Mouse (Mus musculus) cerebellum, postnatal 4 days (tissue): ENCODE results near the gene Vav1.
"Not testable (repeated sequence)": the region's sequence is repeated elsewhere in the genome, so short reads cannot be mapped to it uniquely, and the experiment has no call there.

Experiments
- DNase-seq, 2 experiments: peaks; one replicate each; pipeline ENCODE4 v3.0.0; 2022; ENCODE audit warnings: low spot score in 2 of 2, mixed read lengths in 1 of 2

The Vav1 gene

GRCm38 (mm10) chr17:57251431-57251830 lies 27.5 kb upstream of the Vav1 start:
- no peak for DNase-seq

GRCm38 (mm10) chr17:57253306-57253705 lies 25.6 kb upstream of the Vav1 start:
- no peak for DNase-seq

- no peak for DNase-seq
These were observed 23.5 kb upstream of the Vav1 start for GRCm38 (mm10) chr17:57255354-57255753.

DNA sequence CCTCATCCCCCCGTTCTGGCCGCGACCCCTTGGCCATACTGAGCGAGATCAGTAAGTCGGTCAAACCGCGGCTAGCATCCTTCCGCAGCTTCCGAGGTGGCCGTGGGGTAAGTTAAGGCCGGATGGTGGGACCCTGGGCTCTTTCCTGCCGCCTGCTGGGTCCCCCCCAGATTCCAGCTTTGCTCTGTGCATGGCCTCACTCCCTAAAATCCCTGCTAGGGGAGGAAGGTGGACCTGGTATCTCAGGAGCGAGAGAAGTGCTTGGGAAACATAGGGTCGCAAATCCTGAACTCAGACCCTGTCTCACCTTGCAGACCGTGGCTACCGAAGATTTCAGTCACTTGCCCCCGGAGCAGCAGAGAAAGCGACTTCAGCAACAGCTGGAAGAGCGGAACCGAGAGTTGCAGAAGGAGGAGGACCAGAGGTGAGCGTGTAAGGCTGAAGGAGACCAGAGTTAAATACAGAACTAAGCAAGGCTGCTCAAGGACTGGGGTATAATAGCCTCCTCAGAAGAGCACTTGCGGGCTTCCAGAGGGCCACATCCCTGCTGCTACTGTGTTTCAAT lies 21.9 kb upstream of the Vav1 start:
- no peak for DNase-seq

GRCm38 (mm10) chr17:57258191-57258590 lies 20.7 kb upstream of the Vav1 start:
- no peak for DNase-seq

GRCm38 (mm10) chr17:57259742-57260141 lies 19.2 kb upstream of the Vav1 start:
- DNase-seq: no peak

- DNase-seq: no peak
These were observed 18.5 kb upstream of the Vav1 start for GRCm38 (mm10) chr17:57260351-57260750.

DNA sequence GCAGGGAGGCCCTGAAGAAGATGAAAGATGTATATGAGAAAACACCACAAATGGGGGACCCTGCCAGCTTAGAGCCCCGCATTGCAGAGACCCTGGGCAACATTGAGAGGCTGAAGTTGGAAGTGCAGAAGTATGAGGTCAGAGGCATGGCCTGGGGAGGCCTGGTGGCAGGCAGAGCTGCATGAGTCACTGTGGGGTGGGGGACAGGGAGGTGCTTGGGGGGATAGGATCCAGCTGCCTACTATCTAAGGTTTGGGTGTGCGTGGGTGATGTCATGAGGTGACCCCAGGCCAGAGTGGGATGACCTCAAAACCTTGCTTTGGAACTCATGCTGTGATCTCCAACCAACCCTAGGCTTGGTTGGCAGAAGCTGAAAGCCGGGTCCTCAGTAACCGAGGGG lies 17.6 kb upstream of the Vav1 start:
- no peak for DNase-seq

GRCm38 (mm10) chr17:57261796-57262195 lies 17.1 kb upstream of the Vav1 start:
- no peak for DNase-seq

GRCm38 (mm10) chr17:57262901-57263550 lies 15.9 kb upstream of the Vav1 start:
- no peak for DNase-seq

DNA sequence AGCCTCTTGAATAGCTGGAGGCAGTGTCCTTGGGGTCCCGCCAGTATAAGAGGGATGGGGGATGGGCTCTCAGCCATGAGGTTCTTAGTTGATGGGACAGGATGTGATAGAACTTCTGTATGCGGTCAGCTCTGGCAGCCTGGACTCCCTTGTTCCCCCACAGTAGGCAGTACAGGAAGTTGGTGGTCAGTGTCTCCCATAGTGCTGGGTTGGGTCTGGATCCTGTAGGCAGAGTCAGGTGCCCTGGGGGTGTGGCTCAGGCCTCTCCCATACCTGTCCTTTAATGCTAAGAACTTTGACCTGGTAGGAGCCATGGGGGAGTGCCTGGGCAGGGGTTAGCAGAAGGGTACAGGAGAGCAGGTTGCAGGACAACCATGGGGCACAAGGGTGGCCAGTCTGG lies 14.7 kb upstream of the Vav1 start:
- no peak for DNase-seq

DNA sequence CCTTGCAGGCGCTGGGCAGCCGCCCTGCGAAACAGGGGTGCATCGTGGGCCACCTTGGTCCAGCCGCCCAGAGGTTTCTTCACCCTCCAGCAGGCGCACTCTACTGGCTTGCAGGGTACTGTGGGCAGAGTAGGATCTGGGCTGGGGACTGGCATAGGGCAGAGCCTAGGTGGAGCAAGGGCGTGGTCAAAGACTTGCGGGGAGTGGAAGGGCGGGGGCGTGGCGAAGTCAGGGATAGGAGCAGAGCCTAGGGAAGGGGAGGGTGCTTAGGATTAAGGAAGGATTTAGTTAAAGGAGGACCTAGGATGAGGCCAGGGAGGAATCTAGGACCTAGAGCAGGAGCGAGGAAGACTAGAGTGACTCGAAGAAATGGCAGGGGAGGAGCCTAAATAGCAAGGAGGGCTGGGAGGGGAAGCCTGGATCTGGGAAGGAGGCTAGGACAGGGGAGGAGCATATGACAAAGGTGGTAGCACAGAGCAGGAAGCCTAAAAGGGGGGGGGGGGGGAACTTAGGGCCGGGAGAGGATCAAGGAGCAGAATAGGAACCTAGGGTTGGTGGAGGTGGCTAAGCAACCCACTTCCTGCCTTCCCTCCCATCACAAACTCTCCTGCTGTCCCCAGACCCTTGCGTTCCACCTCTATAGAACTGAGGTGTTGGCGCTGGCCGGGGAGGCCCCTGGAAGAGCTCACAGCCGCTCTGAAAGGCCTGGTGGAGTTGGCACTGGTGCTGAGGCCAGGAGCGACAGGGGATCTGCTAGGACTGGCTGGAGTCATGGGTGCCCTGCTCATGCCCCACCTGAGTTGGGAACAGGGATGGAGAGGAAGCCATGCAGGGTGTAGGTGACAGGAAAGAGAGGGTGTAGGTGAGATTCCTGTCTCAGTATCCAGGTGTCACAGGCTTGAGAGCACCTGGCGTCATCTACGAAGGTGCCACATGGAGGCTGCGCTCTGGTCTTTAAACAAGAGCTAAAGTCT lies 13.6 kb upstream of the Vav1 start:
- DNase-seq: peak in 1 of 2 experiments; percentile 20

GRCm38 (mm10) chr17:57267556-57268126 lies 11.3 kb upstream of the Vav1 start:
- no peak for DNase-seq

- DNase-seq: no peak
These were observed 7.6 kb upstream of the Vav1 start for GRCm38 (mm10) chr17:57271301-57271700.

- DNase-seq: no peak
These were observed 5.1 kb upstream of the Vav1 start for GRCm38 (mm10) chr17:57273846-57274245.

- DNase-seq: no peak
These were observed 4.2 kb upstream of the Vav1 start for GRCm38 (mm10) chr17:57274686-57275085.

DNA sequence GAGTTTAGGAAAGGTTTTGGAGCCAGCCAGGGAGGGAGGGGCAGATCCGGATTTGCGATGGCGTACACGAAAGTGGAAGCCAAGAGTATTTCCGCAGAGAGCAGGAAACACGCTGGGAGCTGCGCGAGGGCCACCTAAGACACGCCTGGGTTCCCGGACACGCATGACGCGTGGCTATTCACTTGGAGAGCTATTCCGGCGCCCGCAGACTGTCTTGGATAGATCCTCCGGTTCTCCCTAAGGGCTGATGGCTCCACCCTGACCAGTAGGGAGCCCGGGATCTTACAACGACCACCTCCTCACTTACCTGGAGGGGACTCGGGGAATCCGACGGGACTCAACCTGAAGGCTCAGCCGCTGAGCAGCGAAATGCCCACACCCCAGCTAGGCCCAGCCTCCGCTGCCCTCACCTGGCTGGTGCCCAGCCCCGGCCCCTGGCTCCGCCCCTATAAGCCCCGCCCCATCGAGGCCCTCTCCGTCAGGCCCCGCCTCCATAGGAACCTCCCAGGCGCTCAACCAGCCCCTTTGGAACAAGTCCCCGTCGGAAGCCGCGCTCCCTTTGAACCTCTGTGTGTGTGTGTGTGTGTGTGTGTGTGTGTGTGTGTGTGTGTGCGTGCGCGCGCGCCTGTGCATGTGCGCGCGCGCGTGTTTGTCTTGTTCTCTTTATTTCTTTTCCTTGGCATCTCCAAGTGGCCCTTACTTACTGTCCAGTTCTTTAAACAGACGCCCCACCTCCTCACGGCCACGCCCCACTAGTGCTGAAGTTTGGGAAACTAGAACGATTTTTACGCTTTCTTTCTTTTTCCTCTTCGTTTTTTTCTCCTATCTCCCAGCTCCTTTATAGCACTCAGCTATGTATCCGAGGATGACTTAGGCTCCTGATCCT lies 3.5 kb upstream of the Vav1 start:
- DNase-seq: peak in 1 of 2 experiments; percentile 50

- DNase-seq: no peak
These were observed 2.9 kb upstream of the Vav1 start for GRCm38 (mm10) chr17:57275997-57276351.

GRCm38 (mm10) chr17:57276634-57277121 lies 2.2 kb upstream of the Vav1 start:
- peak in 1 of 2 experiments; percentile 67 for DNase-seq

- DNase-seq: not testable (repeated sequence)
These were observed 1.2 kb upstream of the Vav1 start for GRCm38 (mm10) chr17:57277598-57278261.

GRCm38 (mm10) chr17:57278537-57278936 lies 363 bp upstream of the Vav1 start:
- DNase-seq: no peak
